Mouse (Mus musculus) E14TG2a.4 (cell line): ENCODE data around the gene Mark1.

Experiments
- H3K27me3 ChIP-seq: 2 replicates; pipeline ENCODE4 v1.6.1; 2014; ENCODE audit warnings: low read length, control low read depth; ENCODE audit not compliant: insufficient read depth
- H3K36me3 ChIP-seq: 2 replicates; pipeline ENCODE4 v1.6.1; 2014; ENCODE audit warnings: low read length, control low read depth; ENCODE audit not compliant: insufficient read depth
- H3K4me1 ChIP-seq: replicated peaks from 2 replicates; pipeline ENCODE4 v1.6.1; 2014; ENCODE audit warnings: low read depth, low read length, control low read depth
- H3K4me3 ChIP-seq: replicated peaks from 2 replicates; pipeline ENCODE4 v1.5.1; 2014; ENCODE audit warnings: mild to moderate bottlenecking, low read length
- H3K9me3 ChIP-seq: 2 replicates; pipeline ENCODE4 v1.6.1; 2014; ENCODE audit warnings: low read length, control low read depth
- CTCF ChIP-seq: conservative IDR thresholded peaks from 2 replicates; pipeline ENCODE4 v1.5.1; 2014; ENCODE audit warnings: low read length
- NANOG ChIP-seq: IDR thresholded peaks from 2 replicates; pipeline ENCODE4 v1.6.1; 2014; ENCODE audit warnings: borderline replicate concordance, low read length, mixed read lengths
- POU5F1 ChIP-seq: IDR thresholded peaks from 2 replicates; pipeline ENCODE4 v1.6.1; 2014; ENCODE audit warnings: low read length, borderline replicate concordance

Gene Mark1

GRCm38 (mm10) chr1:184846973-184847372 lies 152.4 kb downstream of the Mark1 start:
- Histone ChIP-seq H3K9me3 (no peaks in the 10 kb centered on the region), H3K27me3 (peaks cover 44% of the 10 kb centered on the region), H3K4me1 (peaks cover 49% of the 10 kb centered on the region), H3K36me3 (no peaks in the 10 kb centered on the region), H3K4me3 (no peak overlapping the region)
- no peak for TF ChIP-seq NANOG
- TF ChIP-seq CTCF, result no peak
- TF ChIP-seq POU5F1, result no peak
